Mouse (Mus musculus) hematopoietic stem cell, adult 5-6 weeks (primary cell): ENCODE data around the gene Epb41. TPM values are rescaled to one million over a fixed set of nuclear protein-coding genes. Genes with fewer than 3 reads are reported as not detected.
A peak's percentile ranks its signal among the peaks of the same experiment; 100 is the strongest.

Experiments used
- ATAC-seq, 2 experiments: fragments of 125-278 bp in 1 of 2; replicated peaks in 1 of 2; 2 replicates each; pipeline ENCODE4 v1.8.0; 2016 to 2017; ENCODE audit warnings: inconsistent platforms in 2 of 2, mild to moderate bottlenecking in 2 of 2, moderate number of reproducible peaks in 2 of 2, low read depth in 1 of 2, moderate TSS enrichment in 1 of 2; ENCODE audit not compliant: low FRiP score in 2 of 2, poor library complexity in 2 of 2, severe bottlenecking in 2 of 2, insufficient read depth in 1 of 2, low TSS enrichment in 1 of 2
- total RNA-seq: library from RNA; stranded (forward); fragments of 172-1452, 232-1000 nt; gene quantifications from 2 replicates; pipeline ENCODE4 v1.2.3, GENCODE M21; 2017

The Epb41 gene
- total RNA-seq, 1 experiment from 2014 or later = 63.9 TPM

DNA sequence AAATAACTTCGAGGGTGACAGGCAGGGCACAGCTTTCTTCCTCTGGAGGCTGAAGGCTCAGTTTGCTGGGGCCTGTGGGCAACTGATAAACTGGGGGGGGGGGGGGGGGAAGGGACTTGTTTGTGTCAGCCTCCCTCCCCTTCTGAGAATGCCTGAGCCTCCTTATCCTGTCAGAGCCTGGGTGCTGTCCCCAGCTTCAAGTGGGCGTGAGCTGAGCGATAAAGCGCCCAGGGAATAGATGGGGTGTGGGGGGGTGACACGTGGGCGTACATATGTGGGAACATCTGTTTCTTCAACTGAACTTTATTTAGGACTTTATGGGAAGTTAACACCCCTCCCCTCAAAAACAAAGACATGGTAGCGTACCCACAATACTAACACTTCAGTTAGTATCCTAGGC is 2.3 kb upstream of the Epb41 start:
- ATAC-seq = no peak

DNA sequence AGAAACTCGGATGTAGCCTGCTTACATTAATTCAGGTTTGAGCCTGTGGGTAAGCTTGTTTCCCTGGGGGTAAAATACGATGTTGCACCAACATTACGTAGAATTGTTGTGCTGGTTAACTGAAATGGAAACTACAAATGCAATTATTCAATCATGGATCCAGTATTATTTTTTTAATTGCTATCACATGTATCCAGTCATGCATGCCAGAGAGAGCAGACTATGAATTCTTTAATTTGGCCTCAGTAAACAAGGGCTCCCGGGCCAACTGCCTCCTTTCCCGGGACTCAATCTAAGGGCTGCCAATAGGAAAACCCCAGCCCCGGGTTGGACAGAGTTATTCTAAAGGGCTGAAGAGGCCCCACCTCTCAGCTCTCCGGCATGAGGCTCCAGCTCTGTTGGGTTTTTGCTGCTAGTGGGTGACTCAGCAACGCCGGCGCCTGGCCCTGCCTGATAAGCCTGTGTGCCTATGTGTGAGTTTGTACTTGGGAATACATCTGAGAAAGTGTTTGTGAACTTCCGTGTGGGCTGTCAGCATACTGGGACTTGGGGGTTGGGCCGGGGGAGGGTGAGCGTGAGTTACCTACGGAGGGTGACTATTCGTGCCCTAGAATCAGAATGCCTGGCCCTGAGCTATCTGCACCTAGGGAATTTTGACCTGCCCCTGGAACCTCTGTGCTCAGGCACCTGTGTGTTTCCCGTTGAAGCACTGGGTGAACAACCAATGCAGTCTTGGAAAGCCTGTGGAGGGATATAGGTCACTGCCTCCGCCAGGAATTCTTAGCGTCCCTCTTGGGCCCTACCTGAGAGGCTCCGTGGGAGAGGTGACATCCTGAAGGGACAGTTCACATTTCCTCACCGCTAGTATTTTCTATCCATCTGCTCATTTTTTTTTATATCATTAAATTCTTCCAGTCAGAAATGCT is 1.6 kb upstream of the Epb41 start:
- ATAC-seq = peak; percentile 44 to 48

DNA sequence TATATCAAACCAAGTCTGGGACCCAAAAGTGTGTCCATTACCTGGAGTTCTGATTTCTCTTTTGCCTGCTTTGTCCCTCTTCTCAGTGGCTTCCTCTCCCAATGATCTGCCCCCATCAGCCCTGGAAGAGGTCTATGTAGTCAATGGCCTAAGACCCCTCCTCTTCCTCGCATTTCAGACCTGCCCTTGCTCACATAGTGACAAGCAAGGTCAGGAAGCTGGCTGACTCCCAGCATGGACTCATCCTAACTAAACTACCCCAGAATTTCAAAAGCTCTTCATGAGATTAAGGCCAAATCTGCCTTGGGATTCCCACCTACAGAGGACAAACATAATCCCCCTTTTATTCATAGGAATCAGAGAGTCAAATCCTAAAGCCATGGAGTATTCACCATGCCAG is 675 bp upstream of the Epb41 start:
- no peak for ATAC-seq

DNA sequence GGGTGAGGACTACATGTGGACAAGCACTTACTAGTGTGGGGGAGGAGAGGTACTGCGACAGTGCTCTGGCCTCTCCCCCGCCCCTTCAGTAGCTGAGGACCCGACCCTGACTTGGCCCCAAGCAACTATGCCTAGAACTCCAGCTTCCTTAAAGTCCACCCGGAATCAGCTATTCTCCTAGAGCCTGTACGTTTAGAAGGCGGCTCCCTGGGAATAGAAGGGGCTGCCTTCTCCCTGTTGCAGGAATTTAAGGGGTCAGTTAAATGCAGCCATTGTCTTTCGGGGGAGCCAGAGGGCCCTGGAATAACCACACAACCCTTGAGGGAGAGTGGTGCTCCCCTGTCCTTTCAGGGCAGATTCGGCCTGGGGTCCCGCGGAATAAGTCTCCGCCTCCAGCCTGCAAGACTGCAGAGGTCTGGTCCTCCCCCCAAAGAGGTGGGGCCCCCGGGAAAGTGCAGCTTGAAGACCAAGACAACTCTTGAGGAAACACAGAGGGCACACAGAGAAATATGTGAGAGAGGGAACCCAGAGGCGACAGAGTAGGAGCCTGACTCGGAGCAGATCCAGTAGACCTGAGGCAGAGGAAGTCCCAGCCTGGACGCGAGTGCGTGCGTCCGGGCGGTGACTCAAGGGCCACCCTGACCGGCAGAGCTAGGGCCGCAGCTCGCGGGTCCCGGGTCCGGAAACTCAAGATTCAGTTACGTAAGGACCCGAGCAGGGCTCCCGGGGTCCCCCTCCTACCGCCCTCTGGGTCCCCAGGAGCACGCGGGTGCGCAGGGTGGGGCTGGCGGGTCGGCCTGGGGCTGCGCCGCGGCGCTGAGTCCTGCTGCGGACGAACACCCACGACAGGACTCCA is 816 bp downstream of the Epb41 start, which contains the start of gene Gm10300:
Gm10300 (plus strand) TSS at position 621 of the 856 bp plus-strand sequence.
- ATAC-seq = no peak

DNA sequence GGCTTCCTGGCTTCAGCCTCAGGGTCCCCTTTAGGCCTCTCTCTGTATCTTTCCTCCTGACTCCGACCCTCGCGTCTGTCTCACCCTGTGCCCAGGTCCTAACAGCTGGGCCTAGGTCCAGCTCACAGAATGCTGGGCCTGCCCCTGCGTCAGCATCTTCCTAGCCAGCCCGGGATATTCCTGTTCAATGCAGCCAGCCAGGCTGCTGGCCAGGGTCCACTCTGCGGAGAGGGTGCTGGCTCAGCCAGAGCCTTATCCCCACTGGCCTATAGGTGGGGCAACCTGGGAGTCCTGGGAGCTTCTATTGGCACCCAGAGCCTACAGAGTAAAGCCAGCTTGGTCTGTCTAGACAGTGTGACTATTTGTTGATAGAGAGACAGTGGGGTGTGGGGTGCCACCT is 2.2 kb downstream of the Epb41 start:
- no peak for ATAC-seq

DNA sequence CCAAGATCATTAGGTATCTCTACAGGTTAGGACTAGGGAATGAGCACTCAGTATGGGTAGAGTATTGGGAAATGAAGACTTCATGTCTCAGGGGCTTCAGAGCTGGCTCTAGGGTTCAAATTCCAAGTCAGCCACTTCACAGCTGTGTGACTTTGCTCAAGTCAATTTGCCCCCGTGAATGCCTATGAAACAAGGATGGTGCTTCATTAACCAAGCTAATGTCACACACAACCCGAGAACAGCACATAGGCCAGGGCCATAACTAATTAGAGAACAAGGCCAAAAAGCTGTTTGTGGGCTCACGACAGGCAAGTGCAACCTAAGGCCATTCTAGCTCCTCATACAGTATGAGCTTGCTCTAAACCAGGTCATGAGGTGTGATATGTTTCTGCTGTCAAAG is 3.0 kb downstream of the Epb41 start:
- ATAC-seq = no peak

DNA sequence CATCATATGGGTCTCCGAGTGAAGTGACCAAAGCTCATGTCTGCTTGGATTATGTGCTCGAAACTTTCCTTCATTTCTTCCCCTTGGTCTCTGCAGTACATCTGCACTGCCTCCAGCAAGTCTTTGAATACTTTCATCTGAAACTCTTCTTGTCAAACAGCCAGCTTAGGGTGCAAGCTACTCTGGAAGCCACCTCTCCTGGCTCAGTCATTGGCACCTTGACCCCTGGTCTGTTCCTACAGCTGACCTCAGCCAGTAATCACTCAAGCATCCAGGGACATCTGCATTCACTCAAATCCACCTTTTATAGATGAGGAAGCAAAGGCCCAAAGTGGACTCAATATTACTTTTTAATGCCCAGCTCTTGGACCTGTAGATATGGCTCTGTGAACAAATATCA is 3.4 kb downstream of the Epb41 start:
- no peak for ATAC-seq

DNA sequence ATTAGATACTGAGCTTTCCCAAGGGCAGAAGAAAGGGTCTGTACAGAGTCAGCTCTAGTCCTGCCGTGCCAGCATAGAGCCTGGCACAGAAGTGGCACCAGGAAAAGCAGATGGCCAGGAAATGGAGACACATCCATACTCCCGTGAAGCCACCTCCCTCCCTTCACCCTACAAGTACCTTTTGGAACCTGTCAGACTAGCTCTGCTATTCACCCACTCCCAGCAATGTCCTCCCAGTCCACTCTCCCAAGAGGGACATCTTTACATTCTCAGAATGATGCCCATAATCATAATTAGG is 7.2 kb downstream of the Epb41 start:
- no peak for ATAC-seq

DNA sequence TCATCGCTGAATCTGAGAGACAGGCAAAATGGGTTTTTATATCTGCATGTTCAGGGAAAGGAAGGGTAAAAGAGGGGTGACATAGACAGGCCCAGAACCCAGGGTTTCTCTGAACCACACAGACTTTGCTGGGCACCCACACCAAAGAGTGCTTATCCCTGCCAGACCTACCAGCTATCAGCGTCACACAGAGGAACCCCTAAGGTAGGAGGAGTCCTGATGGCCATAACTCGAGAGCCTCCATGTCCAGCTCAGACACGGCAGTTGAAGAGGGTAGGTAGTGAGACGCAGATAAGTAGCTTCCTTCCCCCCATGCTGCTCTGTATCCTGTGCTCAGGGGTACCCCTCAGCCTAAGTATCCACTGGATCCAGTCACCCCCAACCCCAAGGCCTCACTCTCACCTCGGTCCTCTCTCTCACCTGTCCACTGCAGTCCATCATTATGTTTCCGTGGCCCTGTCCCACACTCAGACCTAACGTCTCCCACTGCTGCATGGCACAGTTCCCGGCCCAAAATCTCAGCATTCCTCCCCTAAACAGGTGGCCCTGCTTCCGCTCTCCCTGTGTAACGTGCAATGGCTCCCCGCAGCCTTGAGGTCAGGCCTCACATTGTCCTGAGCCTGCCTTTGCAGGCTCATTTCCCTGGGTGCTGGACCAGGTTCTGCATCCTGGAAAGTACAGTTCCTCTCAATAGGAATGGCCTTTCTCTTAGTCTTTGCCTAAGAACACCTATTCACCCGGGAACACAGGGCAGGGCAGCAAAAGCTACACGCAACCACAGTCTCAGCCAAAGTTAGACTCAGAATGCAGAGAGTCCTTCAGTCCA is 7.8 kb downstream of the Epb41 start:
- no peak for ATAC-seq

DNA sequence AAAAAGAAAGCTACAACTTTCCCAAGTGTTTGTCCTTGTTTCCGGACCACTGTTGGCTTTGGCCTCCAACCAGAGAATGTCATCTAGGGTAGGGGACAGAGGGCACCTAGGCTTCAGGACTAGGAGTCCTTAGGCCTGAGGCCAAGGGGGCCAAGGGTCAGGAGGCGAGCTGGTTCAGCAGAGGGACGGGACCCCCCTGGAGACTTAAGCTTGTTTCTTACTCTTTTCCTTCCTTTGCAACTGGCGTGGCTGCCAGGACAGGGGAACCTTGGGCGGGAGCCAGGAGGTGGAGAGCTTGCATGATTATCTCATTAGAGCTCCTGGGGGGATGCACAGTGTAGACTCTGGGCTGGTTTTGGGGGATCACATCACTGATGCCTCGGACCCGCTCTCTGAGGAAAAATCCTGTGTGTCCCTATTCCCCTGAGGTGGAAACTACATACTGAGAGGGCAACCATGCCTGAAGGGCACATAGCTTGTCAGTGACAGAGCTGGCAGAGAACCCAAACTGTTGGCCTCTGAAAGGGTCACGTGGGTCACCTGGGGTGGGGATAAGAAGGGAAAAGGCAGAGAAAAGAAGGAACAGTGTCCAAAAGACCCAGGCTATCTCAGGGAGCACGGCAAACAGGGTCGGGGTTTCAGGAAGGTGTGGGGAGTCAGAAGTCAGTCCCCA is 8.9 kb downstream of the Epb41 start:
- ATAC-seq = no peak

DNA sequence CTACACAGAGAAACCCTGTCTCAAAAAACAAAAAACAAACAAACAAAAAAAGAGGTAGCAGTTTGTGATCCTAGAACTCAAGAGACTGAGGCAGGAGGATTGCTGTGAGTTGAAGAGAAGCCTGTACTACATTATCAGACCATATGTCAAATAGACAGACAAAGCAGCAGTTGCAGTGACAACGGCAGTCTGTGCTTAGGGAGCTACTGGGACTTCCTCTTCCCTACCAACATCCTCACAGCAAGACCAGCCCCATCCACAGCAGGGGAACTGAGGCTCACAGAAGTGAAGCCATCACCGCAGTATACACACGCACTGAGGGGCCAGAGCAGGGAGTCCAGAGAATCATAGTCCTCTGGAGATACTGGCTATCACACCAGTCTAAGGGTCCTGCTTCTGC is 9.5 kb downstream of the Epb41 start:
- peak; percentile 42 to 62; a peak in 2 of 4 replicates for ATAC-seq

DNA sequence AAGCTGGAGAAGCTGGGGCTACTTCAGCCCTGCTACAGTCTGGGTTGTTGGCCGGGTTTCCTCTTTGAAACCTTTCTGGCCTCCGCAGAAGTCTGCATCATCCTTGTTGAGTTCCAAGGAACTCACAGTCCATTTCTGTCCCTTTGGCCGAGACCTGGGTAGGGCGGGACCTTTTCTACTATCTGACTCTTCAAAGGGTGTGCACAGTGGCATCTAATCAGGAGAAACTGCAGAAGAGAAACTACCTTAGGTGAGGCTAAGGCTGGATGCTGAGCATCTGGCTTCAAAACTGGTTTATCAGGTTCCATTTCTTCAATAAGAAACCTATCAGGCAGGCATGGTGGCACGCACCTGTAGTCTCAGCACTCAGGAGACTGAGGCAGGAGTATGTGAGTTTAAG is 10.6 kb downstream of the Epb41 start:
- no peak for ATAC-seq

DNA sequence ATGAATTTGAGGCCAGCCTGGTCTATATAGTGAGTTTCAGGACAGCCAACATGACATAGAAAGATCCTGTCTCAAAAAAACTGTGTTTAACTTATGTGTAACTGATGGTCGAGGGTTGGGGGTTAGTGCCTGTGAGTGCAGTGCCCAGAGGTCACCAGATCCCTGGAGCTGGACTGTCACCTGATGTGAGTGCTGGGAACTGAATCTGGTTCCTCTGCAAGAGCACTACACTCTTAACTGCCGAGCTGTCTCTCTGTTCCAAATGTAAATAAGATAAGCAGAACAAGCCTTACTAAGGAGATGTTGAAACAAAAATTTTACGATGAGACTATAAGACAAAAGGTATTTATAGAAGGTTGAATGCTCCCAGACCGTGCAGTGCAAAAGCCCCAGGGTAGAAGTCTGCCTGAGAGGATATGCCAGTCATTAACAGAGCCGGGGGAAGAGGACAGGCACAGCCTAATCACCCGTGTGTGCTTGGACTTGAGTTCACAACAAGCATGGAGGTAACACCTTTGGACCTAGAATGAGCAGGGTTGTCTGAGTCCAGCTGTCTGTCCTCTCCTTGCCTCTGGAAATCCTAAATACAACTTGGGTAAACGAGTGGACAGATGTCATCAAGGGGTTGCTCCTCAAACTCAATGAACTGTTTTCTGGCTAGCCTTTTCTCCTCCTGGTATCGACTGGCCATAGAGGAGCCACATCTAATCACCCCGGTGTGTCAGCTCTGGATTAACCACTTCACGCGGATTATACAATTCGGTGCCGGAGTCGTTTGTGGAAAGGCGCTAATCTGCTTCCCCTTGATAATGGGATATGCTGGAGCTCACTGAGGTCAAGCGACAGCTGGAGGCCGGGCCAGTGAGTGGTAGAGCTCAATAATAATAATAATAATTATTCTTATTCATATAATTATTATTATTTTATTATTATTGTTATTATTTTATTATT is 11.9 kb downstream of the Epb41 start:
- ATAC-seq = no peak

DNA sequence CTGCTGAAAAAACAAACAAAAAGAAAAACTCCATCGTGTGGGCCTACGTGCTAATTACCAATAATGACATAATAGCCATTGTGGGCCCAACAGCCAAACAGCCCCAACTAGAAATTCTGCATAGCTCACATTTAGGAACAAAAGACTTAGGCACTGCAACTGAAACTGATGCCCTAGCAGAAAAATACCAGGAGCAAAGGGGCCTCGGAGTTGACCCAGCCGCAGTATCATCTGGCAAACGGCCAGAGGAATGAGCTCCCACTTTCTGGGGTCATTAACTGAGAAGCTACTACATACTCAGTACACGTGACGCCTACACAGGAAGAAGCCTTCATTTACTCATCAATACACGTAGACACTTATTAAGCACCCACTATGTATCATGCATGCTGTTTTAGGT is 12.8 kb downstream of the Epb41 start:
- ATAC-seq = no peak

DNA sequence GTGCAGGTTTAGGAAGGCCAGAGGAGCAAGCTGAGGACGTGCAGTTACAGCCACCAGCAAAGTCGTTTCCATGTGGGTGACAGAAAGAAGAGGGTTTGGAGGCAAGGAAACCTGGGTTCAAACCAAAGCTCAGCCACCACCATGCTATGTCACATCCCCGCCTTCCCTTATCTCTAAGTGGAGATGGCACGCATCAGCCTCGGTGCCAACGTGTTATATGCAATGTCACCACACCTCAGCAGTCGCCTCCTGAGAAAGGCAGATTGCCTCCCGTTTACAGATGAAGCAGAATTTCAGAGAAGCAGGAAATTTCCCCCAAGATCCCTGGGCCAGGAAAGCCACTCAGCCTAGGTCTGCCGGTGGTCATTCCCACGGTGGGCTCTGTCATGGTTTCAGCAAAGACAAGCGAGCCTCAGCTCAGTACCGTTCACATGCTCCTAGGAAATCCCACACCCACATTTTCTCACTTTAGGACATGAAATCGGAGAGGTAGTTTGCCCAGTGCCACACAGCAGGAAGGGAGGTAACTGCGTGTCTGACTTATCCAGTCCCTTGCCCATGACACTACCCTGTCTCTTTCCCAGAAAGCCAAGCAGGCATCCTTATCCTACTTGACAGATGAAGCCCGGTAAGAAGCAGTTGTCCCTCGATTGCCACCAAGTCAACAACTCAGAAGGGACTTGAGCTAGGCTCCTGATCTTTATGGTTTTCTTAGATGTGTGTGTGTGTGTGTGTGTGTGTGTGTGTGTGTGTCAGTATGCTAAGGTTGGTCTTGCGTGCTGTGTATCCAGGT is 14.9 kb downstream of the Epb41 start:
- no peak; a peak in 1 of 4 replicates for ATAC-seq

DNA sequence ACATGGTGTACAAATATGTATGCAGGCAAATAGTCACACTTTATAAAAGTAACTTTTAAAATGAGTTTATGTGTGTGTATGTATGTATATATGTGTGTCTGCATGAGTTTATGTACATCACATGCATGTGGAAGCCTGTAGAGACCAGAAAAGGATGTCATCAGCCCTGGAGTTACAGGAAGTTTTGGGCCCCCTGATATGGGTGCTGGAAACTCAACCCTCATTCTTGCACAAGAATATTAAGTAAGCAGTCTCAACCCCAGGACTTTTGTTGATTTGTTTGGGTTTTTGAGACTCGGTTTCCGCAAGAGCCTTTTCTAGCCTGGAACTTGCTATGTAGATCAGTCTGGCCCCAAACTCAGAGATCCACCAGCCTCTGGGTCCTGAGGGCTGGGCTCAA is 15.6 kb downstream of the Epb41 start:
- ATAC-seq = no peak
